Mouse (Mus musculus): ENCODE measurements around the gene Lmo2. TPM values are rescaled to one million over a fixed set of nuclear protein-coding genes. Genes with fewer than 3 reads are reported as not detected.

Lmo2 gene
- 41.0 and 41.9 TPM in 2 replicates for polyA plus RNA-seq (2014; fragmentation: Nextera tagmentation; extraction: Ambion mirVana)

GRCm38 (mm10) chr2:103957649-103958546, at the start of gene Lmo2:
Lmo2 (plus strand) TSS chr2:103957986.
- H3K27ac ChIP-seq (ENCODE audit: low read depth, low read length) = no peak within 1 kb of the TSS
- no peaks in the 10 kb centered on the region for H3K36me3 ChIP-seq (ENCODE audit: control insufficient read depth, insufficient read depth, low read length)
- ATAC-seq (replicated peaks; ENCODE audit: low FRiP score) (no peak), DNase-seq (ENCODE audit: low spot score) (no peak)
- no peaks in the 10 kb centered on the region for H3K4me1 ChIP-seq (replicated peaks; ENCODE audit: control insufficient read depth, insufficient read depth, low read length)
- no peak within 1 kb of the TSS for H3K4me3 ChIP-seq (ENCODE audit: low read depth, low read length)
- H3K9me3 ChIP-seq (ENCODE audit: control insufficient read depth, low read length) = no peaks in the 10 kb centered on the region
- WGBS = 78% methylated on average over 10 of the region's 10 CpGs
- H3K4me2 ChIP-seq (ENCODE audit: low read depth, low read length, severe bottlenecking) = no peak within 1 kb of the TSS
- H3K9ac ChIP-seq (ENCODE audit: low read length) = no peak within 1 kb of the TSS
- H3K27me3 ChIP-seq (ENCODE audit: control insufficient read depth, insufficient read depth, low read length) = no peaks in the 10 kb centered on the region

- Histone ChIP-seq H3K4me3 (ENCODE audit: low read depth, low read length) (no peak overlapping the region), H3K4me1 (replicated peaks; ENCODE audit: control insufficient read depth, insufficient read depth, low read length) (peaks cover 3% of the 10 kb centered on the region; the same call in 1 of the 2 replicates), H3K27me3 (ENCODE audit: control insufficient read depth, insufficient read depth, low read length) (no peaks in the 10 kb centered on the region), H3K4me2 (ENCODE audit: low read depth, low read length, severe bottlenecking) (no peak overlapping the region), H3K36me3 (ENCODE audit: control insufficient read depth, insufficient read depth, low read length) (no peaks in the 10 kb centered on the region), H3K9me3 (ENCODE audit: control insufficient read depth, low read length) (no peaks in the 10 kb centered on the region), H3K9ac (ENCODE audit: low read length) (no peak overlapping the region), H3K27ac (ENCODE audit: low read depth, low read length) (no peak overlapping the region)
- DNase-seq (ENCODE audit: low spot score) = no peak
- ATAC-seq (replicated peaks; ENCODE audit: low FRiP score) = no peak
- 89% methylated on average over 5 of the region's 5 CpGs for WGBS
Observed at GRCm38 (mm10) chr2:103910601-103911000, 47.2 kb upstream of the Lmo2 start.

GRCm38 (mm10) chr2:103912481-103913251, 45.1 kb upstream of the Lmo2 start:
- WGBS = 90% methylated on average over 16 of the region's 16 CpGs
- no peak overlapping the region for H3K9ac ChIP-seq (ENCODE audit: low read length)
- H3K36me3 ChIP-seq (ENCODE audit: control insufficient read depth, insufficient read depth, low read length) = no peaks in the 10 kb centered on the region
- no peaks in the 10 kb centered on the region for H3K9me3 ChIP-seq (ENCODE audit: control insufficient read depth, low read length)
- DNase-seq (ENCODE audit: low spot score) = no peak
- no peak for ATAC-seq (replicated peaks; ENCODE audit: low FRiP score)
- H3K4me1 ChIP-seq (replicated peaks; ENCODE audit: control insufficient read depth, insufficient read depth, low read length) = no peaks in the 10 kb centered on the region
- no peaks in the 10 kb centered on the region for H3K27me3 ChIP-seq (ENCODE audit: control insufficient read depth, insufficient read depth, low read length)
- no peak overlapping the region for H3K27ac ChIP-seq (ENCODE audit: low read depth, low read length)
- no peak overlapping the region for H3K4me3 ChIP-seq (ENCODE audit: low read depth, low read length)
- H3K4me2 ChIP-seq (ENCODE audit: low read depth, low read length, severe bottlenecking) = no peak overlapping the region

GRCm38 (mm10) chr2:103913252-103913650, 44.5 kb upstream of the Lmo2 start:
- WGBS = 83% methylated on average over 6 of the region's 6 CpGs
- H3K27ac ChIP-seq (ENCODE audit: low read depth, low read length) = no peak overlapping the region
- DNase-seq (ENCODE audit: low spot score) = no peak
- no peaks in the 10 kb centered on the region for H3K4me1 ChIP-seq (replicated peaks; ENCODE audit: control insufficient read depth, insufficient read depth, low read length)
- H3K36me3 ChIP-seq (ENCODE audit: control insufficient read depth, insufficient read depth, low read length) = no peaks in the 10 kb centered on the region
- H3K9ac ChIP-seq (ENCODE audit: low read length) = no peak overlapping the region
- no peak overlapping the region for H3K4me3 ChIP-seq (ENCODE audit: low read depth, low read length)
- H3K9me3 ChIP-seq (ENCODE audit: control insufficient read depth, low read length) = no peaks in the 10 kb centered on the region
- no peak for ATAC-seq (replicated peaks; ENCODE audit: low FRiP score)
- H3K4me2 ChIP-seq (ENCODE audit: low read depth, low read length, severe bottlenecking) = no peak overlapping the region
- H3K27me3 ChIP-seq (ENCODE audit: control insufficient read depth, insufficient read depth, low read length) = no peaks in the 10 kb centered on the region

- DNase-seq (ENCODE audit: low spot score) (no peak), ATAC-seq (replicated peaks; ENCODE audit: low FRiP score) (no peak)
- Histone ChIP-seq H3K4me2 (ENCODE audit: low read depth, low read length, severe bottlenecking) (no peak overlapping the region), H3K9ac (ENCODE audit: low read length) (no peak overlapping the region), H3K27ac (ENCODE audit: low read depth, low read length) (no peak overlapping the region), H3K27me3 (ENCODE audit: control insufficient read depth, insufficient read depth, low read length) (no peaks in the 10 kb centered on the region), H3K4me3 (ENCODE audit: low read depth, low read length) (no peak overlapping the region), H3K9me3 (ENCODE audit: control insufficient read depth, low read length) (no peaks in the 10 kb centered on the region), H3K4me1 (replicated peaks; ENCODE audit: control insufficient read depth, insufficient read depth, low read length) (no peaks in the 10 kb centered on the region), H3K36me3 (ENCODE audit: control insufficient read depth, insufficient read depth, low read length) (no peaks in the 10 kb centered on the region)
- WGBS = 93% methylated on average over 5 of the region's 5 CpGs
Observed at GRCm38 (mm10) chr2:103916069-103916468, 41.7 kb upstream of the Lmo2 start.

GRCm38 (mm10) chr2:103917375-103917774, 40.4 kb upstream of the Lmo2 start:
- no peak for ATAC-seq (replicated peaks; ENCODE audit: low FRiP score)

GRCm38 (mm10) chr2:103918375-103918774, 39.4 kb upstream of the Lmo2 start:
- ATAC-seq (replicated peaks; ENCODE audit: low FRiP score) = no peak

More at GRCm38 (mm10) chr2:103917375-103917774, 40.4 kb upstream of the Lmo2 start:
- DNase-seq (ENCODE audit: low spot score) = no peak
- 81% methylated on average over 5 of the region's 5 CpGs for WGBS
- Histone ChIP-seq H3K27ac (ENCODE audit: low read depth, low read length) (no peak overlapping the region), H3K27me3 (ENCODE audit: control insufficient read depth, insufficient read depth, low read length) (no peaks in the 10 kb centered on the region), H3K36me3 (ENCODE audit: control insufficient read depth, insufficient read depth, low read length) (no peaks in the 10 kb centered on the region), H3K4me2 (ENCODE audit: low read depth, low read length, severe bottlenecking) (no peak overlapping the region), H3K4me1 (replicated peaks; ENCODE audit: control insufficient read depth, insufficient read depth, low read length) (no peaks in the 10 kb centered on the region), H3K9ac (ENCODE audit: low read length) (no peak overlapping the region), H3K4me3 (ENCODE audit: low read depth, low read length) (no peak overlapping the region), H3K9me3 (ENCODE audit: control insufficient read depth, low read length) (no peaks in the 10 kb centered on the region)

GRCm38 (mm10) chr2:103919488-103919887, 38.3 kb upstream of the Lmo2 start:
- H3K9me3 ChIP-seq (ENCODE audit: control insufficient read depth, low read length) = no peaks in the 10 kb centered on the region
- H3K36me3 ChIP-seq (ENCODE audit: control insufficient read depth, insufficient read depth, low read length) = no peaks in the 10 kb centered on the region
- H3K27ac ChIP-seq (ENCODE audit: low read depth, low read length) = no peak overlapping the region
- no peak for DNase-seq (ENCODE audit: low spot score)
- 89% methylated on average over 6 of the region's 6 CpGs for WGBS
- no peaks in the 10 kb centered on the region for H3K4me1 ChIP-seq (replicated peaks; ENCODE audit: control insufficient read depth, insufficient read depth, low read length)
- no peak overlapping the region for H3K4me2 ChIP-seq (ENCODE audit: low read depth, low read length, severe bottlenecking)
- no peak overlapping the region for H3K9ac ChIP-seq (ENCODE audit: low read length)
- ATAC-seq (replicated peaks; ENCODE audit: low FRiP score) = no peak
- no peak overlapping the region for H3K4me3 ChIP-seq (ENCODE audit: low read depth, low read length)
- no peaks in the 10 kb centered on the region for H3K27me3 ChIP-seq (ENCODE audit: control insufficient read depth, insufficient read depth, low read length)

More at GRCm38 (mm10) chr2:103918375-103918774, 39.4 kb upstream of the Lmo2 start:
- DNase-seq (ENCODE audit: low spot score) = no peak
- 83% methylated on average over 2 of the region's 2 CpGs for WGBS
- no peak overlapping the region for H3K27ac ChIP-seq (ENCODE audit: low read depth, low read length)
- H3K9me3 ChIP-seq (ENCODE audit: control insufficient read depth, low read length) = no peaks in the 10 kb centered on the region
- no peaks in the 10 kb centered on the region for H3K27me3 ChIP-seq (ENCODE audit: control insufficient read depth, insufficient read depth, low read length)
- H3K4me3 ChIP-seq (ENCODE audit: low read depth, low read length) = no peak overlapping the region
- H3K9ac ChIP-seq (ENCODE audit: low read length) = no peak overlapping the region
- H3K36me3 ChIP-seq (ENCODE audit: control insufficient read depth, insufficient read depth, low read length) = no peaks in the 10 kb centered on the region
- no peak overlapping the region for H3K4me2 ChIP-seq (ENCODE audit: low read depth, low read length, severe bottlenecking)
- H3K4me1 ChIP-seq (replicated peaks; ENCODE audit: control insufficient read depth, insufficient read depth, low read length) = no peaks in the 10 kb centered on the region
